Mouse (Mus musculus) lung, embryonic 15.5 days (tissue): ENCODE measurements around the gene Terf2ip. TPM values are rescaled to one million over a fixed set of nuclear protein-coding genes. Genes with fewer than 3 reads are reported as not detected.
A peak's percentile ranks its signal among the peaks of the same experiment; 100 is the strongest.

Experiments
- ATAC-seq: fragments of 200-750 bp; cut with Nextera tagmentation; 2 replicates; pipeline ENCODE4 v1.8.0; 2017; ENCODE audit warnings: moderate number of reproducible peaks, borderline replicate concordance; ENCODE audit not compliant: low FRiP score, low TSS enrichment; ENCODE audit errors: extremely low read depth
- H3K27ac ChIP-seq: fragments of 300-500 bp; sonication (generic); 2 replicates; pipeline ENCODE4 v1.5.1; 2015; ENCODE audit warnings: moderate library complexity, mild to moderate bottlenecking, inconsistent platforms
- H3K27me3 ChIP-seq: fragments of 300-500 bp; sonication (generic); 2 replicates; pipeline ENCODE4 v1.6.1; 2015; ENCODE audit warnings: inconsistent platforms
- H3K36me3 ChIP-seq: fragments of 300-500 bp; sonication (generic); 2 replicates; pipeline ENCODE4 v1.6.1; 2015; ENCODE audit warnings: inconsistent platforms
- H3K4me1 ChIP-seq: fragments of 300-500 bp; sonication (generic); 2 replicates; pipeline ENCODE4 v1.6.1; 2015; ENCODE audit warnings: inconsistent platforms
- H3K4me2 ChIP-seq: fragments of 300-500 bp; sonication (generic); 2 replicates; pipeline ENCODE4 v1.6.1; 2015; ENCODE audit warnings: inconsistent platforms, mild to moderate bottlenecking, moderate library complexity
- H3K4me3 ChIP-seq: fragments of 300-500 bp; sonication (generic); 2 replicates; pipeline ENCODE4 v1.5.1; 2015; ENCODE audit warnings: mild to moderate bottlenecking, inconsistent platforms
- H3K9ac ChIP-seq: fragments of 300-500 bp; sonication (generic); 2 replicates; pipeline ENCODE4 v1.6.1; 2015; ENCODE audit warnings: inconsistent platforms
- H3K9me3 ChIP-seq: fragments of 300-500 bp; sonication (generic); 2 replicates; pipeline ENCODE4 v1.6.1; 2016; ENCODE audit warnings: inconsistent platforms
- WGBS: fragments of 180-500 bp; shearing (Covaris S2); methylation state at CpG from one replicate; pipeline ENCODE4 v1.1.7; 2015; 5-methylcytosine and 5-hydroxymethylcytosine counted together
- polyA plus RNA-seq: library from polyadenylated mRNA; unstranded; fragments of >200 nt; fragmentation: Nextera tagmentation; extraction: Ambion mirVana; gene quantifications from 2 replicates; pipeline ENCODE4 v1.2.1, GENCODE M21; 2015

Terf2ip gene
- polyA plus RNA-seq, 1 experiment from 2014 or later: 23.7 TPM

DNA sequence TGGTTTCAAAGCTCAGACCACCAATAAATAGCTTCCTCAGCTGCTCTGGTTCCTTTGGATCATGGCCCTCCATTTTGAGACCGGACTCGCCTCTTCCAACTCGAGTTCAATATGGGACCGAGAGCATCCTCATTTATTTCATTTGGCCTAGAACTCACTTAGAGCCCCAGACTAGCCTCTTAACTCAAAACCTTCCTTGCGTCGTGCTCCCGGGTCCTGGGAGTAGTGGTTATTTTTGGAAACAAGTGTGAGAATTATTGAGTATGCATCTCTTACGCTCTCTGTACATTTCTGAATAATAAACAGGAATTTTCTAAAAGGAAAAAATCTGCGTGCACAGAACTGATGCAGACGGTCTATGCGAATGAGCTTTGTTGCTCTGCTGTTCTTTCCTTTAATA, 3.7 kb downstream of the Terf2ip start, which contains the start of gene Gm6793:
Gene Gm6793, minus strand, starts transcription at position 101 of the 400 bp plus-strand sequence.
- Histone ChIP-seq H3K4me1 (peaks cover 17% of the 10 kb centered on the region), H3K27ac (no peak within 1 kb of the TSS), H3K4me3 (no peak within 1 kb of the TSS), H3K9ac (no peak within 1 kb of the TSS), H3K9me3 (no peaks in the 10 kb centered on the region), H3K27me3 (no peaks in the 10 kb centered on the region), H3K36me3 (peaks cover 45% of the 10 kb centered on the region), H3K4me2 (no peak within 1 kb of the TSS)
- no peak for ATAC-seq
- WGBS: 89% methylated on average over 11 of the region's 11 CpGs

DNA sequence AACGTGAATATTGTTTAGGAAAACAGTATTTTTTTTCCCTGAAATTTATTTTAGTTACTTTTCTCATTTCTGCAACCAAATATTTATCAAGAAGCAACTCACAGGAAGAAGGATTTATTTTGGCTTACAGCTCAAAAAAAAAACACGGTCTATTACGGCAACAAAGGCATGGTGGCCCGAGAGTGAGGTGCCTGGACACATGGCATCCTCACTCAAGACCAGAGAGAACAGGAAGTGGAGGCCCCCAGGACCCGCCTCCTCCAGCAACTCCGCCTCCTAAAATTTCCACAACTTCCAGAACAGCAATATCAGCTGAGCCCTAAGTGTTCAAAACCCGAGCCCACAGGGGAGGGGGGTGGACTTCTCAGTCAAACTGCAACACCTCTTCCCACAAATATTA, 18.3 kb downstream of the Terf2ip start:
- WGBS: 74% methylated on average over 7 of the region's 7 CpGs
- Histone ChIP-seq H3K27ac (no peak overlapping the region), H3K4me3 (no peak overlapping the region), H3K27me3 (no peaks in the 10 kb centered on the region), H3K9ac (no peak overlapping the region), H3K9me3 (no peaks in the 10 kb centered on the region), H3K4me1 (no peaks in the 10 kb centered on the region), H3K36me3 (no peaks in the 10 kb centered on the region), H3K4me2 (no peak overlapping the region)
- ATAC-seq: no peak

DNA sequence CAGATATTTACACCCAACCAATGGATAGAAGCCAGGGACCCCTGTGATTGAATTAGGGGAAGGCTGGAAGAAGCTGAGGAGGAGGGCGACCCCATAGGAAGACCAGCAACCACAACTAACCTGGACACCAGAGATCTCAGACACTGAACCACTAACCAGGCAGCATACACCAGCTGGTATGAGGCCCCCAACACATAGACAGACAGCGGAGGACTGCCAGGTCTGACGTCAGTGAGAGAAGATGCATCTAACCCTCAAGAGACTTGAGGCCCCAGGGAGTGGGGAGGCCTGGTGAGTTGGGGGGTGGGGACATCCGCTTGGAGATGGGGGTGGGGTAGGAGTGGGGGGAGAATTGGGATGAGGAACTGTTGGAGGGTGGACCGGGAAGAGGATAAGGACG, 19.5 kb downstream of the Terf2ip start:
- no peaks in the 10 kb centered on the region for H3K27me3 ChIP-seq
- no peak overlapping the region for H3K4me2 ChIP-seq
- no peaks in the 10 kb centered on the region for H3K9me3 ChIP-seq
- no peaks in the 10 kb centered on the region for H3K36me3 ChIP-seq
- no peak overlapping the region for H3K9ac ChIP-seq
- H3K4me1 ChIP-seq: no peaks in the 10 kb centered on the region
- no peak overlapping the region for H3K4me3 ChIP-seq
- ATAC-seq: peak; percentile 55; the same call in 1 of the 2 replicates
- H3K27ac ChIP-seq: no peak overlapping the region
- 55% methylated on average over 6 of the region's 6 CpGs for WGBS

DNA sequence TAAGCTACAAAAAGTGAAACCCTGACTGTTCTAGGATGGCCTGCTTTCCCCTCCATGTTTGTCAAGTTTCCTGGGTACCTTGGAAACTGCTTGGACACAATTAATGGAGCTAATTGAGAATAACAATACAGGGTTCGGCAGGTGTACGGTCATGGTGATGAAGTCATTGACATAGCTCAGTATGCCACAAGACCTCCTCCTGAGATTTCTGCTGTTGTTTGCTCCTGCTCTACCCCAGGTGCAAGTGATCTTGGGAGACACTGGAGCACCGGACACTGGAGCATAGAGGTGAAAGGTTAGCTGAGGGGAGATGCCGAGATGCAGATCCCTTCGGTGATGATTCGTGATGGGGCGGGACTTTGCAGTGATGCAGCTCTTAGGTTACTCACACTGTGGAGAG, 21.9 kb downstream of the Terf2ip start:
- 60% methylated on average over 7 of the region's 7 CpGs for WGBS
- H3K27me3 ChIP-seq: no peaks in the 10 kb centered on the region
- no peak overlapping the region for H3K9ac ChIP-seq
- ATAC-seq: no peak
- H3K36me3 ChIP-seq: no peaks in the 10 kb centered on the region
- no peaks in the 10 kb centered on the region for H3K9me3 ChIP-seq
- no peak overlapping the region for H3K4me2 ChIP-seq
- H3K4me1 ChIP-seq: no peaks in the 10 kb centered on the region
- H3K27ac ChIP-seq: no peak overlapping the region
- H3K4me3 ChIP-seq: no peak overlapping the region

DNA sequence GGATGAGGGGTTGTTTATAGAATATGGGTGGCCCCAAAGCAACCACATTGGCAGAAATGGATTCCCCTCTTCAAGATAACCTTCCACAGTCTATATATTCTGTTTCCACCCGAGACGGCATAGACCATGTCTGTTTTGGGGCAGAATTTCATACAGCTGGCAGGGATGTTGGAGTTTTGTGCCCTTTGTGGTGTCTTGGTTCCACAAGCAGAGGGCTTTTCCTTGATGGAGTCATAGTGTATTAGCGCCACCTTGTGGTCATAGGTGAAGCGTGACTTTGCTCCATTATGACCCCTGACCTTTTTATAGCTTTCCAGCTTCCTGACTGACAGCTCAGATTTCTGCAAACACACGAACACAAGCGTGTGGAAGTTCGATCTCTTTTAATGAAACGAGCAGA, 23.4 kb downstream of the Terf2ip start:
- ATAC-seq: no peak
- Histone ChIP-seq H3K4me3 (no peak overlapping the region), H3K27ac (no peak overlapping the region), H3K9ac (no peak overlapping the region), H3K4me1 (no peaks in the 10 kb centered on the region), H3K9me3 (no peaks in the 10 kb centered on the region), H3K4me2 (no peak overlapping the region), H3K36me3 (no peaks in the 10 kb centered on the region), H3K27me3 (no peaks in the 10 kb centered on the region)
- WGBS: 7% methylated on average over 8 of the region's 8 CpGs

DNA sequence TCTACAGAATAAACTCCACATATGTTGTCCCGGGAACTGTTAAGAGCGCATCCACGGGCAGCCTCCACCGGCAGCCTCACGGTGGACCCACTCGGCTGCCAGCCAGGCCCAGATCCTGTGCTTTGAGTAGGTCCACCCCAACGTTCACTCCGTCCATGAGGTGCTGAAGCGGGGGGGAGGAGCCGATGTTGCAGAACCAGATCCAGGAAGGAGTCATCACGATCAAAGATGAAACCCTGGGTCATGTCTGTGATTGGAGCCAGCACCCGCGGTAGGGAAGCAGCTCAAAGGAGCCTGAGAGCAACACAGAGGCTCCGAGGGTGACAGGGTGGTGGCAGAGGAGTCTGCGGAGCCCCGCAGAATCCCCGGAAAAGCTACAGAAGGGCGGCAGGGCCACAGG, 26.3 kb downstream of the Terf2ip start:
- no peak for ATAC-seq
- Histone ChIP-seq H3K36me3 (no peaks in the 10 kb centered on the region), H3K9me3 (no peaks in the 10 kb centered on the region), H3K27ac (no peak overlapping the region), H3K4me2 (no peak overlapping the region), H3K4me1 (no peaks in the 10 kb centered on the region), H3K4me3 (no peak overlapping the region), H3K27me3 (no peaks in the 10 kb centered on the region), H3K9ac (no peak overlapping the region)
- WGBS: 70% methylated on average over 18 of the region's 18 CpGs

DNA sequence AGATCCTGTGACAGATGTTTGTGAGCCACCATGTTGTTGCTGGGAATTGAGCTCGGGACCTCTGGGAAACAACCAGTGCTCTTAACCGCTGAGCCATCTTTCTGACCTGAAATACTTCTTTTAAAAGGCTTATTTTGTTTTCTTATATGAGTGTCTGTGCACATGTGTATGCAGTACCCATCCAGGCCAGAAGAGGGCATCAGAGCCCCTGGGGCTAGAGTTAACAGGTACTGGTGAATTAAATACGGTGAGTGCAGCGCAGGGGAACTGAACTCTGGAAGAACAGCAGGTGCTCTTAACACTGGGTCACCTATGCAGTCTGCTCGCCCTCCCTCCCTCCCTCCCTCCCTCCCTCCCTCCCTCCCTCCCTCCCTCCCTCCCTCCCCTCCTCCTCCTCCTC, 34.0 kb downstream of the Terf2ip start:
- H3K4me1 ChIP-seq: no peaks in the 10 kb centered on the region
- no peaks in the 10 kb centered on the region for H3K9me3 ChIP-seq
- no peak overlapping the region for H3K4me2 ChIP-seq
- H3K36me3 ChIP-seq: no peaks in the 10 kb centered on the region
- H3K27me3 ChIP-seq: no peaks in the 10 kb centered on the region
- H3K27ac ChIP-seq: no peak overlapping the region
- no peak overlapping the region for H3K9ac ChIP-seq
- WGBS: 80% methylated on average over 5 of the region's 5 CpGs
- H3K4me3 ChIP-seq: no peak overlapping the region
- no peak for ATAC-seq

DNA sequence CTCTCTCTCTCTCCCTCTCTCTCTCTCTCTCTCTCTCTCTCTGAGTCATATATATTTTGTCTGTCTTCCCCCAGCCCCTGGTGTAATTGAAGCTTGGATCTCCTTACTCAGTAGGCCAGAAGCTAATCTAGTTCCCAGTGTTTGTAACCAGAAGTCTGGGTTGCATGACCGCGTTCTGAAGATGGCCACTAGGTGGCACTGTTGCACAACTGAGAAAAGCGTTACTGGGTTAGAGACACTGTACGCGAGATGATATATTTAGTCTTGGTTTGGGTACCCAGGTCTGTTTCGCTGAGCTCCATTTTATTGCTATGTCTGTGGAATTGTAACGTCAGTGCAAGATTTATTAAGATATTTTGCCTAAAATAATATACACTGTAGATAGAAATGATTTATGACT, 34.7 kb downstream of the Terf2ip start:
- Histone ChIP-seq H3K9ac (no peak overlapping the region), H3K36me3 (no peaks in the 10 kb centered on the region), H3K9me3 (no peaks in the 10 kb centered on the region), H3K27ac (no peak overlapping the region), H3K4me3 (no peak overlapping the region), H3K27me3 (no peaks in the 10 kb centered on the region), H3K4me1 (no peaks in the 10 kb centered on the region), H3K4me2 (no peak overlapping the region)
- ATAC-seq: peak; percentile 64; the same call in 1 of the 2 replicates
- 1% methylated on average over 7 of the region's 7 CpGs for WGBS

DNA sequence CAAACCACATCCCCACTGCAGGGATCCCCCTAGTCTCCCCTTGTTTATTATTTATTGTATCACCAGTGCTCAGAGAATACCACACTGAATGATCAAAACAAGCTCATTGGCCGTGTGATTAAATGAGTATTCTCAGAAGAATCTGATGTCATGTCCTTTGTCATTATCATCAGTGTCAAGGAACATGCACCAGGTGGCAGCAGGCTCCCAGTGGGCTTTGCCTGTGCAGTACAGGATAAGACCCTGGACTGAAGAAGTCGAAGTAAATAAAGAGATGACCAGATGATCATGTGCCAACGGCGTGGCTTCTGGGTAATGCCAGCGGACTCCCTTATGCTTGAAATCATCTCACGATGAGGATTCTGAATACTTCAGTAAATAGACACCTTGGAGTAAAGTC, 37.1 kb downstream of the Terf2ip start:
- Histone ChIP-seq H3K9ac (no peak overlapping the region), H3K9me3 (no peaks in the 10 kb centered on the region), H3K36me3 (no peaks in the 10 kb centered on the region), H3K4me3 (no peak overlapping the region), H3K27me3 (no peaks in the 10 kb centered on the region), H3K4me1 (no peaks in the 10 kb centered on the region), H3K27ac (no peak overlapping the region), H3K4me2 (no peak overlapping the region)
- WGBS: 59% methylated on average over 6 of the region's 6 CpGs
- ATAC-seq: no peak

DNA sequence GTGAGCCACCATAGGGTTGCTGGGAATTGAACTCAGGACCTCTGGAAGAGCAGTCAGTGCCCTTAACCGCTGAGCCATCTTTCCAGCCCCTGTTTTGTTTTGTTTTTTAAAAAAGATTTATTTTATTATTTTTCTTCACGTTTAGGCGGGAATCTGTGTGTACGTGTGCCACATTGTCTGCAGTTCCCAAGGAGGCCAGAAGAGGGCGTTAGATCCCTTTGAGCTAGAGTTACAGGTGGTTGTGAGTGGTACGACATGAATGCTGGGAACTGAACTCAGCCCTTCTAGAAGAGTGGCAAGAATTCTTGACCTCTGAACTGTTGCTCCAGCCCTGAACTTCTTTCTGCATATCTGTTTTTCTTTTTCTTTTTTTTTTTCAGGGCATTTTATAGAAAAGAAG, 38.8 kb downstream of the Terf2ip start:
- no peak overlapping the region for H3K27ac ChIP-seq
- H3K36me3 ChIP-seq: no peaks in the 10 kb centered on the region
- no peak for ATAC-seq
- no peak overlapping the region for H3K9ac ChIP-seq
- H3K4me3 ChIP-seq: no peak overlapping the region
- no peaks in the 10 kb centered on the region for H3K9me3 ChIP-seq
- H3K27me3 ChIP-seq: no peaks in the 10 kb centered on the region
- 71% methylated on average over 6 of the region's 6 CpGs for WGBS
- no peak overlapping the region for H3K4me2 ChIP-seq
- H3K4me1 ChIP-seq: no peaks in the 10 kb centered on the region

DNA sequence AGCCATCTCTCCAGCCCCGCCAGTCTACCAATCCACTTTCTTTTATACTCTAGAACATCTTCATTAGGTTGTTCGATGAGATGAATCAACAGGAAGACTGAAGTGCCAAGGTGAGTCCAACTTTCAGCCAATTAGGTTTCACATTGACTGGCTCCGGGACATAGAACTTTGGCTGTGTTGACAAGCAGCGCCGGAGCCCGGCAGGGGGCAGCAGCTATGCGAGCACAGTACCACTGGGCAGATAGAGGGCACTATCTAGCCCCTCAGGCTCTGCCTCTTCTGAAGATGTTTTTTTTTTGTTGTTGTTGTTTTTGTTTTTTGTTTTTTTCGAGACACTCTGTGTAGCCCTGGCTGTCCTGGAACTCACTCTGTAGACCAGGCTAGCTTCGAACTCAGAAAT, 40.3 kb downstream of the Terf2ip start:
- Histone ChIP-seq H3K9ac (no peak overlapping the region), H3K27ac (no peak overlapping the region), H3K4me3 (no peak overlapping the region), H3K4me1 (no peaks in the 10 kb centered on the region), H3K4me2 (no peak overlapping the region), H3K27me3 (no peaks in the 10 kb centered on the region), H3K36me3 (no peaks in the 10 kb centered on the region), H3K9me3 (no peaks in the 10 kb centered on the region)
- ATAC-seq: no peak
- 72% methylated on average over 9 of the region's 9 CpGs for WGBS

DNA sequence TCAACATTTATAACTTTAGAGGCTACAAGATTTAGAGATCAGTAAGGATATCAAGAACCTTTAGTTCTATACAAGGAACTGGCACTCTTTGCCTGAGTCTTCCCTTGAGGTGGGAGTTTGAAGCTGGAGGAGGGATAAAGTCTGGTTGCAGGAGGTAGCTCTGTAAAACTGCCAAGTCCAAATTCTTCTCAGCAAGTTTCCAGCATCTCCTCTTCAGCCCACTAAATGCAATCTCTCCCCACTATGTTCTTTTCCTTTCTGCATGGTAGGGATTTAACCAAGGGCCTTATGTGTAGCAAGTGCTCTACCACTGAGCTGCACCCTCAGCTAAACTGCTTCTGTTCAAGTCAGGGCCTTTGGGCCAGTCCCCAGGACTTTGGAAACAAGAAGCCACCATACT, 43.3 kb downstream of the Terf2ip start:
- no peak overlapping the region for H3K4me3 ChIP-seq
- ATAC-seq: no peak
- no peaks in the 10 kb centered on the region for H3K4me1 ChIP-seq
- H3K27ac ChIP-seq: no peak overlapping the region
- H3K36me3 ChIP-seq: no peaks in the 10 kb centered on the region
- no peak overlapping the region for H3K4me2 ChIP-seq
- H3K9ac ChIP-seq: no peak overlapping the region
- H3K27me3 ChIP-seq: no peaks in the 10 kb centered on the region
- no peaks in the 10 kb centered on the region for H3K9me3 ChIP-seq

DNA sequence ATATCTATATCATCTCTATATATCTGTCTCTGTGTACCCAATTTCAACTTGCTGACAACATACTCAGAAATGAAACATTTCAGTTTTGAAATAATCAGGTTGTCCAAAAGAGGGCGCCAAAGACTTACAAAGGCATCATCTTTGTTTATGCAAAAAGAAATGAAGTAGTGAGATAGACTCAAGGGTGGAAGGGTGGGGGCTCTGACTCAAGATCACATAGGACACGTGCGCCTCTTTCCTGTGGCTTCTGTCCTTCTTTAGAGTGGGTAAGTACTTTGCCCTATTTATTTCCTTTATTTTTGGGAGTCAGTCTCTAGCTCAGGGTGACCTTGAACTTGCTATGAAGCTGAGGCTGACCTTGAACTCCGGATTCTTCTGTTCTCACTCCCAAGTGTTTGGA, 50.2 kb downstream of the Terf2ip start:
- Histone ChIP-seq H3K4me3 (no peak overlapping the region), H3K4me2 (no peak overlapping the region), H3K4me1 (no peaks in the 10 kb centered on the region), H3K9me3 (no peaks in the 10 kb centered on the region), H3K27me3 (no peaks in the 10 kb centered on the region), H3K9ac (no peak overlapping the region), H3K36me3 (no peaks in the 10 kb centered on the region), H3K27ac (no peak overlapping the region)
- 26% methylated on average over 4 of the region's 4 CpGs for whole genome bisulfite sequencing
- ATAC-seq: no peak
